Mouse (Mus musculus): ENCODE results near the gene Gbx1.

The Gbx1 gene

DNA sequence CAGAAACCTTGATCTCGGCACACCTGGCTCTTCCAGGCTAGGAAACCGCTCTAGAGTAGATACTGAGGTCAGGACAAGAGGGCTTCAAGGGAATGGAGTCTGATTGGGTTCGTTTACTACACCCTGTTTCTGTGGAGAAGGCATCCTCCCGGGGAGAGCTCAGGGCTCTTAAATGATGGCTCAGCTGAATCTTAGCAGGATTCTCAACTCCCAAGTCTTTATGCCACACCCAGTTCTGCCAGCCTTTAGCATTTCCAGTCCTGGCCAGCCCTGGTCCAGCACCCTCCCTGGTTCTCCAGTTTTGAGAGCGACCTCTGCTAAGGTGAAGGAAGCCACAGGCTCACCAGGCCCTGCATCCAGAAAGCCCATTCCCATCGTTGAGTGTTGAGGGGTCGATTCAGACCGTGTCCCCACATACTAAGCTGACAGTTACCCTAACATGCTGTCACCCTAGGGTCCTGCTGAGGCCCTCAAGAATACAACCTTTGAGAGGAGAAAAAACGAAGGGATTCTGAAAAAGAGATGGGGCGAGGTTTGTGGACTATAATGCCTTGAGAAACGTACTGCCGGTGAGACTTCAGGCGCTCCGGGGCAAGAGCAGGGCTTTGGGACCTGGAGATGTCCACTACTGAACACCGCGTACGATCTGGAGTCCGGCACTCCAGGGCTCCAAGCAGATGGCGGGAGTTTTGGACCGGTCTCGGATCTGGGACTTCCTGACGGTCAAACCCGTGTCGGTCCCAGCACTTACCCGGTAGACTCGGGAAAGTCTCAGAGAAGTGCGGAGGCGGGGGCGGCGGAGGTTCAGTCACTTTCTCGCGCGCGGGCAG is 1.4 kb downstream of the Gbx1 start:
- in situ Hi-C loops (cut with MboI, MseI) = no loop called here

DNA sequence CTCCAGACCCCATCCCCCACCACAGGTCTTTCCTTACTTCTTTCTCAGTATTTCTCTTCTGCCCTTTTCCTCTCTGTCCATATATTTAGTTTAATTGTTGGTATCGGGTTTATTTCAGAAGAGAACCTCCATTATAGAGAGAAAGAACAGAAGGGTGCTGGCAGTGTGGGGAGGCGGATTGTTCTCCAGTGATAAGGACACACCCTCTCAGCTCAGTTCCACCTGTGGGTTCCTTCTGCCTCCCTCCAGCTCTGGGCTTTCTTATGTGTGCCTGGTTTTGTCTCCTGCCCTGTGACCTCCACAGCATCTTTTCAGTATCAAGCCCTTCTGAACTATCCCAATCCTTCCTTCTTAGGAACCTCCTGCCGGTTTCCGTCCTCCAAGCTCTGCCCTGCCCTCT is 2.5 kb downstream of the Gbx1 start:
- in situ Hi-C loops (cut with MboI, MseI) = no loop called here

DNA sequence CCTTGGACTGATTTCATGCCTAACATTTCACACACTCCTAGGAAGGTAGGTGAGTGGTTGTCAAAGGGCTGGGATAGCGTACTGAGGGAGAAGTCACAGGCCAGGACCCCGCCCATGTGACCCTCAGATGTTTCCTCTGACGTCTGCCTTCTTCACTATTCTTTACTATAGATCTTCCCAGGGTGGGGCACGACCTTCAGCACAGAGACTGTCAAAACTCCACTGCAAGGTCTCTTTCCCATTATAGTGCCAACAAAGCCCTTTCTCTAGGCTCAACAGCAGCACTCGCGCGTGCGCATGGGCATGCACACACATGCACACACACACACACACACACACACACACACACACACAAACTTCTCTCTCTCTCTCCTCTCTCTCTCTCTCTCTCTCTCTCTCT is 3.2 kb downstream of the Gbx1 start:
- in situ Hi-C loops (cut with MboI, MseI) = no loop called here

DNA sequence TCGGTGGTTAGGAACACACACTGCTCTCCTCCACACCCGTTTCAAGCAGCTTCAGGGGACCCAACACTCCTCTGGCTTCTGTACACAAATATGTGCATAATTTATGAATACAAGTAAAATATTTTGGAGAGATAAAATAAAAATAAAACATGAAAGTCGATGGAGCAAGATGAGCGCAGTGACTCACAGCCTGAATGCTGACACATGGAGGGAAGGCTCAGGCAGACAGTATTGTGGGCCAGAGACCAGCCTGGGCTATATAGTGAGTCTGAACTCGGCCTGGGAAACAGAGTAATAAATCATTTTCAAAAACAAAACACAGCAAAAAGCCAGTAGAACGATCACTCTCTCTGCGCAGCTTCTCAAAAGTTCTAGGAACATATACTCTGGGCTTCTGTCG is 5.6 kb downstream of the Gbx1 start:
- in situ Hi-C loops (cut with MboI, MseI) = no loop called here

DNA sequence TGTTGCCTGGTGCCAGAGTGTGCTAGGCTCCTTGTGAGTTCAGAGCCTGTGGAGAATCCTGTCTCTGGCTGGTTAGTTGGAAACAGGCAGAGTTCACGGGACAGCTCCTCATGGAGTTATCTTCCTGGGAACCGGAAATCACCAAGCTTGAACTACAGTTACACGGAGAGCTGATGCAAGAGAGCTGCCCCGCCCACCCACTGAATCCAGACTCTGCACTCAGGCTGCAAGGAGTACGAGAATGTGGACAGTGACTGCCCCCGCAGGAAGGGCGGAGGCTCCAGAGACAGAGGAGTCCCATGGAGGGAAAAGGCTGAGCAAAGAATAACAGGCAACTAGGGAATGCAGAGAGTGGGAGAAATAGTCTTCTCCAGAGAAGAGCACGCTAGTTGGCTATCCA is 14.7 kb downstream of the Gbx1 start:
- in situ Hi-C loops (cut with MboI, MseI) = no loop called here

DNA sequence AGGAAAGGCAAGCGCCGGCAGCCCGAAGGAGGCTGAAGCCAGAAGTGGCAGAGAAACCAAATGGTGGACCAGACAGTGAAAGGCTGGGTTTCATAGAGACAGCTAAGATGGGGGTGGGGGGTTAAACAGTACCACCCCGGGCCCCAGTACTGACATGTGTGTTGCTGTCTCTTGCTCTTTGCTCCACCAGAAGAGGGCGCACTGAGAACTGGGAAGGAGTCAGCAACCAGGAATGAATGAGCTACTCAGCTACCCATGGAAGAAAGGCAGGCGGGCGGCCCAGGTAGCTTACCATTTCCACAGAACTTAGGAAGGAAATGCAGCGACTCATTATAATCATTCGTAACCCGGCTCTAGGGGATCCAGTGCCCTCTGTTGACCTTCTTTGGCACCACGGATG is 16.4 kb downstream of the Gbx1 start:
- in situ Hi-C loops (cut with MboI, MseI) = no loop called here

DNA sequence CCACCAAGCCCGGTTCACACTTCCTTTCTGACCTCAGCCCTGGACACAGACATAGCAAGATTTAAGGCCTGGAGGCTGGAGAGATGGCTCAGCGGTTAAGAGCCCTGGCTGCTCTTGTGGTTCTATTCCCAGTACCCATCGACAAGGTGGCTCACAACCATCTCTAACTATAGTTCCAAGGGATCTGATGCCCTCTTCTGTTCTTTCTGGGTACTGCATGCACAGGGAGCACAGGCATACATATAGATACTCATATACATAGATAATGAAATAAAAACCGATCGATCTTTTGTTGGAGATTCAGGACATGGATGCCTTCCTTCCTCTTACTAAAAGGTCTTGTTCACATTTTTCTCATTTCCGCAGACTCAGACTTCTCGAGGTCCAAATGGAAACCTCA is 18.6 kb downstream of the Gbx1 start:
- in situ Hi-C loops (cut with MboI, MseI) = no loop called here

DNA sequence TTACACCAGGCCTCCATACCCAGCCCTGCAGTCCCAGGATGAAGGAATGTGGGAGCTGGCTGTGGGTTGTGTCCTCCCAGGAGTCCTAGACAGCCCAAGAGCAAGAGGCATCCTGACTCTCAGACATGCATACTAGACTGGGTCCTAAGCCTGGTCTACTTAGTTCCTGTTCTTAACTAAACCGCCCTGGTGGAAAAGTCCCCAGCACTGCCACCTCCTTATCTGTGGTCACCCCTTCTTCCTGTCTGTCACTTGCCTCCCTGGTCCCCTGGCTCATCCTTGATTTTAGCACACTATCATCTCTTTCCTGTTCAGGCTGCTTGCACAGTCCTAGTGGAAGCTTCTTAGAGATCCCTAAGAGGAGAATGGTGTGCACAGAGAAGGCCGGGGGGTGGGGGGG is 21.5 kb downstream of the Gbx1 start:
- in situ Hi-C loops (cut with MboI, MseI) = no loop called here

DNA sequence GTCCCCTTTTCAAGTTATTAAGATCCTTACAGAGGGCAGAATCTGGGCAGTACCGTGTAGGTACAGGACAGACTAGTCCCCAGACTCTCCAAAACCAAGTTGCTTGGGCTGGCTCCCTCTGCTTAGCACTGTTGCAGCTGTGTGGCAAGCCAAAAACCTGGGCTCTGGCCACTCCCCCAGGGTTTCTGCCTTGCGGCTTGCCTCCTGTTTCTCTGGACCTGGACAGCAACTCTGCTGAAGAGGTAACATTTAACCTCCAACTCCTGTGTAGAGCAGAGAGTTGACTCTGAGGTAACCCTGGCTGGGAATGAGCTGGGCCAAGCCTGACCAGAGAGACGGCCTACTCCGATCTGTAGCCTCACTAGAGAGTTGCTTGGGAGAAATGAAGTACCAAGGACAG is 24.2 kb downstream of the Gbx1 start:
- in situ Hi-C loops (cut with MboI, MseI) = no loop called here

DNA sequence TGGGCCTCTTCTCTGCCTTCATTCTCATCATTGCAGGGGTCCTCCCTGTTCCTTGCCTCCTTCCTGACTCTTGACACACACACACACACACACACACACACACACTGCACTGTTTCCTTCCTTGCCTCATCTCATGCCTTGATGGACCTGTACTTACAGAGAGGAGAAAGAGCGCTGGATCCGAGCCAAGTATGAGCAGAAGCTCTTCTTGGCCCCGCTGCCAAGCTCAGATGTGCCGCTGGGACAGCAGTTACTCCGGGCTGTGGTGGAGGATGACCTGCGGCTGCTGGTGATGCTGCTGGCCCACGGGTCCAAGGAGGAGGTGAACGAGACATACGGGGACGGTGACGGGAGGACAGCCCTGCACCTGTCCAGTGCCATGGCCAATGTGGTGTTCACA is 26.2 kb downstream of the Gbx1 start:
- in situ Hi-C loops (cut with MboI, MseI) = no loop called here

DNA sequence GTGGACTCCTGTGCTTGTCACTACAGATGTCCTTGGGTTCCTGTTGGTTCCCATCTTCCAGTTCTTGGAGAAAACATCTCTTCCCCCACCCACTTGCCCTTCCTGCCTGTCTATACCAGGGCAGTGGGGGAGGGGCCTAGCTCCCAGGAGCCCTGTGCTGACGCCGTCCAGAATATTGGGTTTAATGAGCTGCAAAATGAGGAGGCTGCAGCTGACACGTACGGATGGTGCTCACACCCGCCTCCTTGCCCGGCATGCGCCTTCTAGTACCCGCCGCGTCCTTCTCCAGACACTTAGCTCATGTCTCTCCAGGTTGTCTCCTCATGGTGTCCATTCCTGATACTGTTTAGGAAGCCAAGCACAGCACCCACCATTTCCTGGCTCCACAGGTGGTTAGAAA is 27.9 kb downstream of the Gbx1 start:
- in situ Hi-C loops (cut with MboI, MseI) = no loop called here

DNA sequence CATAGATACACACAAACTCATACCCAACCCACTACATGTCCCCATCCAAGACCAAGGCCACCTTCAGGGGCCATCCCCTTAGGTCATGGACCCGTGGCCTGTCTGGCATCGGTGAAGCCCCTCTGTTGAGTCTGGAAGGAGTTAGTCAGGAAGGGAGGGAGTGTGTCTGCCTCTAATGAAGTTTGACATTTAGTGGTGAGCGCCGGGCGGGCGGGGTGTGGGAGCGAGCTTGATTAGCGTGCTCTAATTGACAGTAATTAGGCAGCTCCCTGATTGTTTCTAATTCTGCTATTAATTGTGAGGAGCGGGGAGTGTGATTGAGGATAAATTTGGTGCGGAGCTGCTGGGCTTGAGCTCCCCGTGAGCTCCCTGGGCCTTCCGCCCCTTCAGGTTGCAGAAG is 29.5 kb downstream of the Gbx1 start:
- in situ Hi-C loops (cut with MboI, MseI) = no loop called here

DNA sequence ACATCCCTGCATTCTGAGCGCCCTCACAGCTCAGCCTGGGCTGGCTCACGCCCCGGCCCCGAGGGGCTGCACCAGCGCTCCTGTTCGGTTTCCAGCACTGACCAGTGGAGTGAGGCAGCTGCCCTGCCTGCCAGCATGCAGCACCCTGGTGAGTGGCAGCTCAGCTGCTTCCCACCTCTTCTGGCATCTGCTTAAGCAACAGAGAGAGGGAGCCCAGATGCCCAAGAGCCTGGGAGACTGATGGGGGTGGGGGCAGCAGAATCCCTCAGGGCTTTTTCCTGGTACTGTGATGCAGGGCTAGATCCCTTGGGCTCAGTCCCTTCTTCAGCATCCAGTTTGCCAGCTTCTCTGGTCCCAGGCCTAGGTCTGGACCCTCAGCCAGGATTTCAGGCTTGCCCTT is 30.2 kb downstream of the Gbx1 start:
- in situ Hi-C loops (cut with MboI, MseI) = no loop called here

DNA sequence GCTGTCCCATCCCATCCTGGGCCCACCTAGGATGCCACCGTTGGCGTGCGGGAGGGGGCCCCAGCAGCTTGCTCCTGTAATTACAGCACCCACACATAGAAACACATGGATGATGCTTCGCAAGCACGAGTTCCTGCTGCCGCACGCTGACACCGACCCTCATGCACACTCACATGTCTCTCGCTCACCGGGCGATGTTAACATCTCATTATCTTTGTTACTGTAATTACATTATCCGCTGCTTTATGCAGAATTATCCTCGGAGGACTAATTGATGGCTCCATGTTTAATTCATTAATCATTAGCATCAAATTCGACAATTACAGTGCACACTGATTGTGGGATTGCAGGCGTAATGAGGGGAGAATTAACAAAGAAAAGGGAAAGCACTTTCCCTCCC is 32.0 kb downstream of the Gbx1 start:
- in situ Hi-C loops (cut with MboI, MseI) = no loop called here

DNA sequence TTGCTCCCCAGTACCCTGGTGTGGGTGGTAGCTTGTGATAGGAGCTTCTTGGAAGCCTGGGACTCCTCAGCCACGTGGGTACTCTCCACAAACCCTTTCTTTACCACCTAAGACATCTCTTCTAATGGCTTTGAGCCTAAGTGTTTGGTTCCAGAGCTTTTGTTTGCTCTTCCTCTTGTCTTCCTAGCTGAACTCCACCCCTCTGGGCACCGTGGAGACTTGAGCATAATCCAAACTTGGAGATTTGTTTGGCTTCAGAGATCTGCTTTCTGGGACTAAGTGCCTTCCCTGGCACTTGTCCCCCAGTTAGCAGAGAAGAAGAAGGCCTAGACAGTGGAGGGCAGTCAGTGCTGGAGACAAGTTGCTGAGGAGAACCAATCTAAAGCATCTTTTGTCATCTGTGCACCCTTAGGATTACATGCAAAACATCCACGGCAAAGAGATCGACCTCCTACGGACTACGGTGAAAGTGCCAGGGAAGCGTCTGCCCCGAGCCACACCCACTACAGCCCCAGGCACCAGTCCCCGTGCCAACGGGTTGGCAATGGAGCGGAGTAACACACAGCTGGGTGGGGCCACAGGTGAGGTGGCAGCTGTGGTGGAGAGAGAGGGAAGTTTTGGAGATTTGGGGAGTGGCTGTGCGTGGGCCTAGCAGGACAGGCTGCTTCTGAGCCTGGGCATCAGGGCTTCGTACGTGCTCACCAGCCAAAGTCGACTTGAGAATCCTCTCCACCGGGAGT is 34.3 kb downstream of the Gbx1 start:
- in situ Hi-C loops (cut with MboI, MseI) = no loop called here

DNA sequence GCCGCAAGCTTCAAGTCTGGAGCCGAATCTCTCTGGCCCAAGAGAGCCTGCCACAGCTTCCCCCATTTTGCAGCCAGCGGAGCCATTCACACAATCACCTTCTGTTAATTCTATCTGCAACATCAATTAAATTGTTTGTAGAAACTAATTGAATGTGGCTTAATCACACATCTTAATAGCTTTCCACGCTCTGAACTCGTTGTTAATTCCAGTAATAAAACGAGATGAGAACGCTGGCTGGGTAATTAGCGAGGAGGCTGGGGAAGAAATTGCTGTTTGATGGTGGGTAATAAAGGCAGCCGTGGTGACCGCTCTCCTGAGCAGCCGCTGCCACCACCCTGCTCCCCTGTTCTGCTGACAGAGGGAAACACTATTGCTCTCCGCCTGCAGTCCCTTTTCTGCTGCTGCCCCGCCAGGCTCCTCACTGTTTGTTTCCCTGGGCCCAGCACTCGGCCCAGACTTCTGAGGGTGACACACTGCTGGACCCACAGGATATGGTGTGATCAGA is 36.5 kb downstream of the Gbx1 start:
- in situ Hi-C loops (cut with MboI, MseI) = no loop called here

DNA sequence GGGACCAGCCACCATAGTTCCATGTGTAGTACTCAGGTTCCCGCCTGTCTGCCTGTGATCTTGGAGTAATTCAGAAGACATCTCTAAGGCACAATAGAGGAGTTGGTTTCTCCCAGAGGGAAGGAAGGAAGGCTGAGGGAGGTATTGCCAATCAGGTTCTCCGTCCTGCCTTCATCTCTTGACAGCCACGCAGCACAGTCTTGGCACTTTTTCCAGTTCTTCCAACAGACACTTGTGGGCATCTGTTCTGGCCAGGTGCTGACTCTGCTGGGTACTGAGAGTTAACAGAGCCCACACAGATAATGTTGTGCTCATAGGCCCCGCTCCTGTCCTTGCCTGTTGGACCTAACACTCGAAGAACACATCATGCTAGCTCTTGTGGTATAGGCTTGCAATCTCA is 40.3 kb downstream of the Gbx1 start:
- in situ Hi-C loops (cut with MboI, MseI) = no loop called here

DNA sequence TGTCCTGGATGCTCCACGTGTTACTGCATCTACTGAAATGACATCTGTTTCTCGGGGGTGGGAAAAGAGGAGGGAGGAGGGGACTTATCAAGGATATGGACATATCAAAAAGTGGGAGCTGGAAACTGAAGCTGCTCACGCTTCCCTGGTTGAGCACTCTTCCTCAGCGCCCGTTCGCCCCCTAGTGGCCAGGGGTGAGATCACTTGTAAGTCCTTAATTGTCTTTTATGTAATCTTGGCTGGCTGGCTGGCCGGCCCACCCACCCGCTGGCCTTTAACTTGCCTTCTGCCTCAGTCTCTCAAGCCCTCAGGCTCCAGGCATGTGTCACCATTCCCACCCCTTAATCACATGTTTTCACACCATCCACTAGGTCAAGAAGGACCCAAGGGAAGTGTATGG is 40.9 kb downstream of the Gbx1 start:
- in situ Hi-C loops (cut with MboI, MseI) = no loop called here

DNA sequence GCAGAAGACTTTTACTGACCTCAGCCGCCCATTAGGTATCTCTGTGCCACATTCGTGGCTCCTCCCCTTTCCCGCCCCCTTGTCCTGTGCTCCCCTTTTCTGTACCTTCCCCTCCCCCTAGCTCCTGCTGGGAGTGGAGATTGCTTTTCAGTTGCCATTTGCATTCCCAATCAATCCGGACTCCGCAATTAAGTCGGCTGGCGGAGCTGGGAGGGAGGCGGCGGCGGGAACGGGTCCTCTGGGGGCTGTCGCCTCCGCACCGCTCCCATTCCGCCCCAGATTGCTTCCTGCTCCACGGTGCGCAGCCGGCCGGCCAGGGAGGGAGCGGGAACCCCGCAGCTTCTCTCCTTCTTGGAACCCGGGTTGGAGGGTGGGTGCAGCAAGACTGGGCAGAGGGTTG is 42.0 kb downstream of the Gbx1 start:
- in situ Hi-C loops (cut with MboI, MseI) = no loop called here

DNA sequence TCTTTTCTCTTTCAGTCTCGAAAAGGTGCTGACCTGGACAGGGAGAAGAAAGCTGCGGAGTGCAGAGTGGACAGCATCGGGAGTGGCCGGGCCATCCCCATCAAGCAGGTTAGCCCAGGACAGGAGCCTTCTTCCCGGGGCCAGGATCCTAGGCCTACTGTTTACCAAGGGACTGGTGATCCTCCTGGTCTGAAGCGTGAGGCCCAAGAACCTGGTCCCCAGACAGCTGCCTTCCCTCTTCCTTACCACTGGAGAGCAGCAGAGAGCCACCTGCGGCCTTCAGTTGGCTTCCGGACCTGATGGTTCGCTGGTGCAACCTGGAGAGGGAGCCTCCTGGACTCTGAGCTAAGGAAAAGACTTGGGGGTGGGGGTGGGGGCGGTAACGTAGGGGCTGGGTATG is 43.7 kb downstream of the Gbx1 start:
- in situ Hi-C loops (cut with MboI, MseI) = no loop called here

DNA sequence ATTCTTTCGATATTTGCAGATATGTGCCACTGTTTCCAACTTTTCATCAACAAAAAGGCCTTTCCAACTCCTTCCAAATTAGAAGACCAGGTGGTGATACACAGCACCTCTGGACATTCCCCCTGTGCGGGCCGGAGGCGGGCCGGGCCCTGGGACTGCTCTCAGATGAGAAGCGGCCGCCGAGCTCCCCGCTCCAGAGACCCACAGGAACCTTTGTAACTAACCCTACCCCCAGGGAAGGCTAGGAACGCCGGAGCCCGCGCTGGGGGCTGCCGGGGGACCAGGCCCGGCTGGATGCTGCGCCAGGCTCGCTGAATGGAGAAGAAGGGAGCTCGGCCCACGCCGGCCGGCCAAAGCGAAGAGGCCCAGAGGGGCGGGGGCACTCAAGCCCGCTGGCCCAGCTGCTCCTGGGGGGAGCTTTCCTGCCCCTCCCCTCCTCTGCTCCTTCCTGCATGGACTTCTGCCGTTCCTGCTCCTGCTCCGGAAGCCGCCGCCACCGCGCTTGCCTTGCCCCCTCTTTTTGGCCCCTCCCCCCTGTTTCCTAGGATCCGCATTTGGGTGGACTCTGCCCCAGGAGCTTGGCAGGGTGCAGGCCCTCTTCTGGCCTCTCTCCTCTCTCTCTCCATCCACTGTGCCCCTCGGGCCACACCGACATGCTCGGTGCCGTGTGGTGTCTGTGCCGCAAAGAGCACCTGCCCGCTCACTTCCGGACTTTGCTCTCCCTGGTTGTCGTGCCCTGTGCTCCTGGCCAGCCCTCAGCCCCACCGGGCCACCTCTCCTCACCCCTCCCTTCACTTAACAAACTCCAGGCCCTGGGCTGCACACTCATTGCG is 44.5 kb downstream of the Gbx1 start:
- in situ Hi-C loops (cut with MboI, MseI) = no loop called here

DNA sequence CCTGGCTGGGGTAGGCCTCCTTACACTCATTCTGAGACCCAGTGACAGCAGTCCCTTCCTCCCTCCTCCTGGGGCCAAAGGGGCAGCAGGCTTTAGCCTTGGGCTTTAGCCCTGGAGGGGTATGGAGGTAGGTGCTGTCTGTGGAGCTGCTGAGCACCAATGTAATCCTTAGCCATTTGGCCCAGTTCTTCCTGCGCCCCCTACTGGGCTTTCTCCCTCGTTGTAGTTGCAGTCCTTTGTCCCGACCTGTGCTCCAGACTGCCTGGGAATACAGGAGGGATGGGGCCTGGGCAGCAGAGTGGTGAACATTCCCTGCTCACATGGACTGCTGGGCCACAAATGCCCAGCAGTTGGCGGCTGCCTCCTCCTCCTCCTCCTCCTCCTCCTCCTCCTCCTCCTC is 45.4 kb downstream of the Gbx1 start:
- in situ Hi-C loops (cut with MboI, MseI) = no loop called here

Measured in T-helper 1 cell (primary cell).